Mouse (Mus musculus) embryo, embryonic 11.5 days (tissue): ENCODE measurements around the gene Enoph1.

Experiments
- DNase-seq: peaks from one replicate; pipeline ENCODE4 v3.0.0-alpha.2; 2012; ENCODE audit warnings: low read depth, low spot score

Enoph1 gene

GRCm38 (mm10) chr5:100040281-100040784, 548 bp downstream of the Enoph1 start:
- no peak for DNase-seq

GRCm38 (mm10) chr5:100041272-100041671, 1.5 kb downstream of the Enoph1 start:
- no peak for DNase-seq

GRCm38 (mm10) chr5:100042467-100042866, 2.7 kb downstream of the Enoph1 start:
- no peak for DNase-seq

- no peak for DNase-seq
These were observed 3.6 kb downstream of the Enoph1 start for GRCm38 (mm10) chr5:100043361-100043760.

GRCm38 (mm10) chr5:100044030-100044429, 4.2 kb downstream of the Enoph1 start:
- no peak for DNase-seq

GRCm38 (mm10) chr5:100044621-100045020, 4.8 kb downstream of the Enoph1 start:
- DNase-seq: no peak

GRCm38 (mm10) chr5:100046096-100046495, 6.3 kb downstream of the Enoph1 start:
- DNase-seq: no peak

GRCm38 (mm10) chr5:100047143-100047640, 7.4 kb downstream of the Enoph1 start:
- DNase-seq: no peak

GRCm38 (mm10) chr5:100047871-100048270, 8.1 kb downstream of the Enoph1 start:
- DNase-seq: no peak

GRCm38 (mm10) chr5:100049904-100050303, 10.1 kb downstream of the Enoph1 start:
- DNase-seq: no peak

GRCm38 (mm10) chr5:100052728-100053127, 12.9 kb downstream of the Enoph1 start:
- DNase-seq: no peak

GRCm38 (mm10) chr5:100054807-100055547, 15.2 kb downstream of the Enoph1 start:
- DNase-seq: no peak

GRCm38 (mm10) chr5:100055866-100056369, 16.1 kb downstream of the Enoph1 start:
- DNase-seq: no peak

GRCm38 (mm10) chr5:100057461-100058209, 17.9 kb downstream of the Enoph1 start:
- no peak for DNase-seq

- no peak for DNase-seq
These were observed 18.9 kb downstream of the Enoph1 start for GRCm38 (mm10) chr5:100058729-100059128.

- DNase-seq: no peak
These were observed 19.5 kb downstream of the Enoph1 start for GRCm38 (mm10) chr5:100059326-100059725.

- no peak for DNase-seq
These were observed 21.1 kb downstream of the Enoph1 start for GRCm38 (mm10) chr5:100060876-100061275.

GRCm38 (mm10) chr5:100067579-100067978, 27.8 kb downstream of the Enoph1 start:
- DNase-seq: no peak

GRCm38 (mm10) chr5:100069526-100069925, 29.7 kb downstream of the Enoph1 start:
- no peak for DNase-seq

GRCm38 (mm10) chr5:100070255-100070654, 30.5 kb downstream of the Enoph1 start:
- DNase-seq: peak; percentile 75

GRCm38 (mm10) chr5:100071541-100071940, 31.8 kb downstream of the Enoph1 start:
- no peak for DNase-seq

GRCm38 (mm10) chr5:100072557-100072956, 32.8 kb downstream of the Enoph1 start:
- DNase-seq: no peak
